Mouse (Mus musculus) limb, embryonic 14.5 days (tissue): ENCODE data around the gene Kif22. TPM values are rescaled to one million over a fixed set of nuclear protein-coding genes. Genes with fewer than 3 reads are reported as not detected.

Source experiments
- ATAC-seq: fragments of 200-750 bp; cut with Nextera tagmentation; 2 replicates; pipeline ENCODE4 v1.8.0; 2017; ENCODE audit warnings: low read depth, moderate number of reproducible peaks, moderate TSS enrichment; ENCODE audit not compliant: low FRiP score
- DNase-seq: peaks from one replicate; pipeline ENCODE4 v3.0.0-alpha.2; 2015; ENCODE audit warnings: low spot score
- H3K27ac ChIP-seq: fragments of 300-500 bp; sonication (generic); replicated peaks from 2 replicates; pipeline ENCODE4 v1.5.1; 2014; ENCODE audit warnings: low read depth, mild to moderate bottlenecking, low read length, moderate library complexity, mixed read lengths
- H3K27me3 ChIP-seq: fragments of 300-500 bp; sonication (generic); 2 replicates; pipeline ENCODE4 v1.6.1; 2014; ENCODE audit warnings: low read length, mixed read lengths; ENCODE audit not compliant: control insufficient read depth, insufficient read depth
- H3K36me3 ChIP-seq: fragments of 300-500 bp; sonication (generic); 2 replicates; pipeline ENCODE4 v1.6.1; 2014; ENCODE audit warnings: mild to moderate bottlenecking, low read length, moderate library complexity, mixed read lengths; ENCODE audit not compliant: control insufficient read depth, insufficient read depth
- H3K4me1 ChIP-seq: fragments of 300-500 bp; sonication (generic); 2 replicates; pipeline ENCODE4 v1.6.1; 2014; ENCODE audit warnings: antibody characterized with exemption, low read length, mixed read lengths; ENCODE audit not compliant: control insufficient read depth, insufficient read depth
- H3K4me2 ChIP-seq: fragments of 300-500 bp; sonication (generic); replicated peaks from 2 replicates; pipeline ENCODE4 v1.6.1; 2014; ENCODE audit warnings: low read depth, mild to moderate bottlenecking, low read length, moderate library complexity; ENCODE audit not compliant: severe bottlenecking
- H3K4me3 ChIP-seq: fragments of 300-500 bp; sonication (generic); replicated peaks from 2 replicates; pipeline ENCODE4 v1.5.1; 2014; ENCODE audit warnings: low read length
- H3K9ac ChIP-seq: fragments of 300-500 bp; sonication (generic); 2 replicates; pipeline ENCODE4 v1.6.1; 2014; ENCODE audit warnings: mild to moderate bottlenecking, low read depth, low read length, moderate library complexity; ENCODE audit not compliant: severe bottlenecking
- H3K9me3 ChIP-seq: fragments of 300-500 bp; sonication (generic); 2 replicates; pipeline ENCODE4 v1.6.1; 2016; ENCODE audit warnings: low read length; ENCODE audit not compliant: control insufficient read depth
- POLR2A ChIP-seq: fragments of 200-500 bp; IDR thresholded peaks from 2 replicates; pipeline ENCODE4 v1.8.0; 2012; ENCODE audit warnings: inconsistent platforms, mild to moderate bottlenecking, moderate library complexity, borderline replicate concordance; ENCODE audit not compliant: insufficient read depth, insufficient read length; ENCODE audit errors: extremely low read depth
- WGBS: fragments of 180-500 bp; shearing (Covaris S2); extraction: QIAGEN DNeasy Blood & Tissue Kit; methylation state at CpG from one replicate; pipeline ENCODE4 v1.1.7; 2014; 5-methylcytosine and 5-hydroxymethylcytosine counted together
- polyA plus RNA-seq, 2 experiments: library from polyadenylated mRNA; depleted of rRNA in 1 of 2; stranded (reverse) in 1 of 2; unstranded in 1 of 2; fragments of >200 nt; fragmentation: Nextera tagmentation in 1 of 2; extraction: Ambion mirVana in 1 of 2; gene quantifications; 2 replicates each; pipeline versions ENCODE4 v1.2.1 to v1.2.3; 2012 to 2014

The Kif22 gene
- polyA plus RNA-seq, 2 experiments = 68.4 to 87.2 TPM

DNA sequence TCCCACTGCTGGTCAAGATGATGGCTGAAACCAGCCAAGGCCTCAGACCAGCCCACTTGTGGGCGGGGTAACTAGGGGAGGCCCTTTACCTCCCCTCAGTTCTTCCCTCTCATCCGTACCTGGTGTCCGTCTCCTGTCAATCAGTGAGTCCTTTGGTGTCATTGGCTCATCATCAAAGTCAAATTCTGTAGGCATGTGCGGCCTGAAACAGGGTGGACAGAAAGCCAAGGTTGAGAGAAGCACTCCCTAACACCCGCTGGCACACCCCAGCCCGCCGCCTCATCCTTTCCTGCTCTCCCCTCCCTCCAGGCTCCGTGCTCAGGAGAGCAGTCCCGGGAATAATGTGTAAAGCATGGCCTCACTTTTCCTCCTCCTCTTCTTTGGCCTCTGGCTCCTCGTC lies 26.2 kb downstream of the Kif22 start:
- H3K9ac ChIP-seq = peak overlapping the region; percentile 80
- peak overlapping the region; percentile 93 for H3K27ac ChIP-seq
- H3K36me3 ChIP-seq = peaks cover 35% of the 10 kb centered on the region
- H3K4me3 ChIP-seq = peak overlapping the region; percentile 75
- no peaks in the 10 kb centered on the region for H3K27me3 ChIP-seq
- DNase-seq = peak; percentile 47
- no peak for ATAC-seq
- H3K4me1 ChIP-seq = peaks cover 37% of the 10 kb centered on the region
- peak overlapping the region; percentile 90 for H3K4me2 ChIP-seq
- no peaks in the 10 kb centered on the region for H3K9me3 ChIP-seq
- WGBS = 2% methylated on average over 10 of the region's 10 CpGs
- no peak for TF ChIP-seq POLR2A

DNA sequence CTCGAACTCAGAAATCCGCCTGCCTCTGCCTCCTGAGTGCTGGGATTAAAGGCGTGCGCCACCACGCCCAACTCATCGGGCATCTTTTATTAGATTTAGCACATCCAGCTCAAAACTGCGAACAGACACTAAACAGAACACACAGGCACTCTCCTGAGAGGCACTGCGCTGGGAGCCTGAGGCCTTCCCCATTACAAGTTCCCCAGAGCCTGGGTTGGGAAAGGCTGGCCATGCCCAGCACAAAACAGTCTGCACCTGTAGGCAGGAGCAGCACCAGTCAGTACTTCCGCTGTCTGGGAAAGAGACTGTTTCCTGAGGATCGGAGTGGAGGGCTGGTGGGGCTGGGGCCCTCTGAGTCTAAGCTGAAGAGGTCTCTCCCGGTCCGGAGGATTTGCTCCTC lies 27.3 kb downstream of the Kif22 start:
- peaks cover 35% of the 10 kb centered on the region for H3K36me3 ChIP-seq
- H3K4me2 ChIP-seq = 0 out of 2 replicates have a peak overlapping the region, but pooled peaks have one; percentile 90
- no peaks in the 10 kb centered on the region for H3K9me3 ChIP-seq
- no peak overlapping the region for H3K27ac ChIP-seq
- TF ChIP-seq POLR2A = no peak
- peak overlapping the region; percentile 25; the same call in 1 of the 2 replicates for H3K9ac ChIP-seq
- no peaks in the 10 kb centered on the region for H3K27me3 ChIP-seq
- H3K4me3 ChIP-seq = no peak overlapping the region
- peaks cover 28% of the 10 kb centered on the region for H3K4me1 ChIP-seq
- ATAC-seq (no peak), DNase-seq (no peak)
- 87% methylated on average over 12 of the region's 12 CpGs for WGBS

DNA sequence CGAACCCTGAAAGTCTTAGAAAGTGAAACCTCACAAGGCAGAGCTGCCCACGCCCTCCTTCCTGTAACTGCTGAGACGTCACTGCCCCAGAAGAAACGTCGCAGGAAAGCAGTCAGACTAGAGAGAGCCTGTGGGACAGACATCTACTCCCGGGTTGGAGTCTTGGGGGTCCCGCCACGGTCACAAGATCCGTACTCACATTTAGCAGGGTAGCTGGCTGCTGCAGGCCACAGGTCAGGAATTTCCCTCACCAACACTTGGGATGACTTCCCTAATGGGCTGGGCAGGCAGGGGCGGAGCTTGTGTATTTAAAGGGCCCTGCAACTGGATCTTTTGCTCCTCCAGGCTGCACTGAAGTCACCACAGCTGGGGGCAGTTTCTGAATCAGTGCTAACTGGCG lies 28.0 kb downstream of the Kif22 start, which contains the start of gene Mvp:
Gene Mvp (minus strand): TSS at position 302 of the 400 bp plus-strand sequence.
- no peak for ATAC-seq
- WGBS = 42% methylated on average over 11 of the region's 11 CpGs
- H3K27ac ChIP-seq = no peak within 1 kb of the TSS

DNA sequence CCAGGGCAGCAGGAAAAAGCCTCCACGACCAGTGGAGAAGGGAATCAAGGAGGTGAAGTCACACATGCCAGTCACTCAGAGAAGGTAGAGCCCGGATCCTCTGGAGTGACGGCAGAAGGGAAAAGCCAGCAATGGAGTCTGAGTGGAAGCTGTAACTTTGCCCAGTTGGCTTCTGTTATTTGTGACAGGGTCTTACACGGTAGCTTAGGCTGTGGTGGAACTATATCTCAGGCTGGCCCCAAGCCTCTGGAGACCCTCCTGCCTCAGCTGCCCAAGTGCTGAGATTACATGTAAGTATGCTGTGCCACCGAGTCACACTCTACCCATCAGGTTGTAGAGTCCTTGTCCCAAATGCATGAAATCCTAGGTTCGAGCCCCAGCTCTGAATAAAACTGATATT lies 28.9 kb downstream of the Kif22 start:
- Histone ChIP-seq H3K27ac (no peak overlapping the region), H3K9ac (no peak overlapping the region), H3K4me3 (no peak overlapping the region), H3K9me3 (no peaks in the 10 kb centered on the region), H3K4me2 (no peak overlapping the region), H3K36me3 (peaks cover 35% of the 10 kb centered on the region), H3K27me3 (no peaks in the 10 kb centered on the region), H3K4me1 (peaks cover 19% of the 10 kb centered on the region)
- no peak for TF ChIP-seq POLR2A
- ATAC-seq (no peak), DNase-seq (no peak)
- 92% methylated on average over 6 of the region's 6 CpGs for WGBS

More for the DNA sequence above, 28.0 kb downstream of the Kif22 start, which contains the start of gene Mvp:
- Histone ChIP-seq H3K9ac (peak within 1 kb of the TSS; percentile 25; the same call in 1 of the 2 replicates), H3K9me3 (no peaks in the 10 kb centered on the region), H3K4me3 (peak within 1 kb of the TSS; percentile 75), H3K27me3 (no peaks in the 10 kb centered on the region), H3K4me2 (peak within 1 kb of the TSS; percentile 90; the same call in 1 of the 2 replicates), H3K4me1 (peaks cover 21% of the 10 kb centered on the region), H3K36me3 (peaks cover 35% of the 10 kb centered on the region)
- no peak for DNase-seq
- TF ChIP-seq POLR2A = no peak

DNA sequence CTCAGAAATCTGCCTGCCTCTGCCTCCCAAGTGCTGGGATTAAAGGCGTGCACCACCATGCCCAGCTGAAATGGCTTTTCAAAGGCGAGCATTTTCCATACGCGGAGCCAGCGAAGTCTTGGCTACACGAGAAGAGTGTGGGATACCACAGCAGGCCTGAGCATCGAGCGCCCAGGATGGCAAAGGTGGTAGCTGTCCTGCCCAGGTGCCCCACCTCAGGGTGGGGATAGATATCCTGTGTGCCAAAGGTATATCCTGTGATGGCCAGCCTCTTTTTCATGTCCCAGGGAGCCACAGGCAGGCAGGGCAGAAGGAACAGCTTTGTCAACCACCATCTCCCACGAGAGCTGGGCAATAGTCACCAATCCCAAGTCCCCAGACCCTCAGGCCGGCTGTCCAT lies 29.4 kb downstream of the Kif22 start:
- Histone ChIP-seq H3K4me1 (peaks cover 14% of the 10 kb centered on the region), H3K4me2 (no peak overlapping the region), H3K36me3 (peaks cover 35% of the 10 kb centered on the region), H3K9me3 (no peaks in the 10 kb centered on the region), H3K27ac (no peak overlapping the region), H3K9ac (no peak overlapping the region), H3K4me3 (no peak overlapping the region), H3K27me3 (no peaks in the 10 kb centered on the region)
- whole genome bisulfite sequencing = 98% methylated on average over 10 of the region's 10 CpGs
- no peak for ATAC-seq
- DNase-seq = no peak
- TF ChIP-seq POLR2A = no peak
